Mouse (Mus musculus) cerebellum, adult 2 months (tissue): ENCODE results near the gene Ip6k2.

ENCODE experiments used
- CTCF ChIP-seq: fragments of 200-500 bp; IDR thresholded peaks from 2 replicates; pipeline ENCODE4 v1.5.1; 2011; ENCODE audit warnings: low read depth, mild to moderate bottlenecking, control low read depth, low read length, moderate library complexity, borderline replicate concordance; ENCODE audit not compliant: insufficient read depth
- POLR2A ChIP-seq: fragments of 200-500 bp; IDR thresholded peaks from 2 replicates; pipeline ENCODE4 v1.6.1; 2011; ENCODE audit warnings: low read length, control low read depth, borderline replicate concordance; ENCODE audit not compliant: insufficient read depth

- TF ChIP-seq CTCF (no peak), POLR2A (no peak)
Measured at GRCm38 (mm10) chr9:108753976-108754375, 29.6 kb upstream of the Ip6k2 start.
